Mouse (Mus musculus) activated CD4-positive, CD25-positive, alpha-beta regulatory T cell, adult 4 months (primary cell): ENCODE measurements around the gene Ccn5. TPM values are rescaled to one million over a fixed set of nuclear protein-coding genes. Genes with fewer than 3 reads are reported as not detected.

ENCODE experiments used
- ATAC-seq: one replicate; pipeline ENCODE4 v1.8.0; 2017
- polyA plus RNA-seq, 2 experiments: library from polyadenylated mRNA; unstranded; fragments of 100-300 nt; shearing (Covaris generic); gene quantifications; one replicate each; pipeline ENCODE4 v1.2.1; 2017

The Ccn5 gene
- polyA plus RNA-seq, 2 experiments from 2014 or later: not detected

GRCm38 (mm10) chr2:163853461-163853901 is 32.8 kb downstream of the Ccn5 start, which contains the start of gene Kcnk15:
Gene Kcnk15 (plus strand): TSS chr2:163853651.
- ATAC-seq: no peak

DNA sequence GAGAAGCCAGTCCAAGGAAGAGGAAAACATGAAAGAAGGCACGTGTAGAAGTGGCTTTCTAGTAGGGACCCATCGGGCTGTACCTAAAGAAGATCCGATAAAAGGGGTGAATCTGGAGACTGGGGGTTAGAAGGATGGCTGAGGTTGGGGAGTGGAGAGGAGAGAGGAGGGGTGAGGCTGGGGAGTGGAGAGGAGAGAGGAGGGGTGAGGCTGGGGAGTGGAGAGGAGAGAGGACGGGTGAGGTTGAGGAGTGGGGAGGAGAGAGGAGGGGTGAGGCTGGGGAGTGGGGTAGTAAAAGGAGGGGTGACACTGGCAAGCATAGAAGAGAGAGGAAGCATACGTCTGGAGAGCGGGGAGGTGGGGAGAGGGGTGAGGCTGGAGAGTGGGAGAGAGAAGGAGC is 36.6 kb downstream of the Ccn5 start:
- ATAC-seq: no peak

- no peak for ATAC-seq
Observed at GRCm38 (mm10) chr2:163858254-163858947, 37.7 kb downstream of the Ccn5 start.

DNA sequence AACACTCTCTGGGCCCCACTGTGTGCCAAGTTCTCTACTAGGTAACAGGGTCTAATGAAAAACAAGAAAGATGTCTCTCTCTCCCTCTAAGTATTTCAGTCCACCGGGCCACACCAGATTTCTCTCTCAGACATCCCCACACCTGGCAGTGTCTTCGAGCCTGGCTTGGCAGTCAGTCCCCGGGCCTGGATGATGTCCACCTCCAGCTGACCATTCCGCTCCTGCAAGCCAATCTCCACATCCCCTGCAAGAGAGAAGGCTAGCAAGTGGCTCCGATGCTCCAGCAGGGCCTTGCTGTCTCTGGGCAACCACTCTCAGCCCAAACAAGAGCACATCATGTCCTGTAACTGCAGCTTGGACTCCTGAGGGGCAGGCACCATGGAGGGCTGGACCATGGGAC is 44.6 kb downstream of the Ccn5 start:
- no peak for ATAC-seq

DNA sequence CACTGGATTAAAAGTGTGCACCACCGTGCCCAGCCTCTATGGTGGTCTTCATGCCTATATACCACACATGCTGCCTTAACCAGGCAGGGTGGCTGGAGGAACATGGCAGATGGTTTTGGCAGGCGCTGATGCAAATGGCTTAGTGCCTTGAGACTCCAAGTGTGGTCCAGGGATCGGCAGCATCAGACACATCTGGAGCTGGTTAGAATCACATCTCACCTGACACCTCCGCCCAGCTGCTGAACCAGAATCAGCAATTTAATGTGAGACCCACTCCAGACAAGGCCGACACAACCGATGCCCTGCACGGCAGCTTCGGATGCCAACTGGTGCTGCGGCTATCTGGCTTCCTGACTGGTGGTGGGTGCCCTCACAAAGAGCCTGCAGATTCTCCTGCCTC is 45.4 kb downstream of the Ccn5 start:
- no peak for ATAC-seq

- ATAC-seq: no peak
Observed at GRCm38 (mm10) chr2:163869783-163870182, 49.1 kb downstream of the Ccn5 start.

DNA sequence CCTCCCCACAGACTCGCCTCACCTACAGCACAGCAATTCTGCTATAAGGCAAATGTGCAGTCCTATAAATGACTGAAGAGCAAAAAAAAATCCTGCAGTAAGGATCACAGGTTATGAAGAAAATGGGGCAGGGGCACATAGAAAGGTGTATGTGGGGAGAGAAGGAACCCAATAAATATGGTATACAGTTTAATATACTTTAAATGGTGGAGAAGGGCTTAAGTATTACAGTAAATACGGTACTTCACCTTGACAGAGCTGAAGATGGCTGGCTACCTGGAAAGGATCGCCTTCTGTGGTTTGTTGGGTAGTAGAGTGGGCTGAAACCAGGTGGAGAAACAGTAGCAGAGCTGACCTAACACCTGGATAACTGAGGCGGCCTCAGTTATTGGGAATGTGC is 50.6 kb downstream of the Ccn5 start:
- ATAC-seq: no peak

GRCm38 (mm10) chr2:163871906-163872305 is 51.2 kb downstream of the Ccn5 start:
- no peak for ATAC-seq

- ATAC-seq: no peak
Observed at GRCm38 (mm10) chr2:163874877-163875276, 54.2 kb downstream of the Ccn5 start.

GRCm38 (mm10) chr2:163875484-163875883 is 54.8 kb downstream of the Ccn5 start:
- no peak for ATAC-seq

GRCm38 (mm10) chr2:163876830-163877498 is 56.3 kb downstream of the Ccn5 start:
- ATAC-seq: no peak

DNA sequence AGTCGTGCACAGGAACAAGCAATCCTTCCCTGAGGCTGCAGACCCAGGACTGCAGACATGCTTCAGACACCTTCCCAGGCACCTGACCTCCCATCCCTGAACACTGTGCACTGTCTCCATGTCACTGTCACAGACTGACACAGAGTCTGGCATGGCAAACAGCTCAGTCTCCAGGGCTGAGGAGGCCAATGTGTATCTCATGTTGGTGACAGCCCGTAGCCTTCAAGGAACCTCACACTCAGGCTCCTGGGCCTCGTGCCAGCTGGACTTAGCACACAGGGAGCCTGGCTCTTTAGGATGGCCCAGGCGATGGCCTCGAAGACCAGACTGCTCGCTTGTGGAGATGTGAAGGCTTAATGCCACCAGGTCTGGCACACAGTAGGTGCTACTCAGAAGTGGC is 60.2 kb downstream of the Ccn5 start:
- no peak for ATAC-seq

Other genes starting within 250 kb of the Ccn5 start
- 10 to 100 TPM; 36.9 to 37.6 TPM for gene Ttpal, start 218.5 kb upstream of the Ccn5 start, polyA plus RNA-seq
- gene Serinc3, start 175.7 kb upstream of the Ccn5 start, polyA plus RNA-seq: 100 to 1,000 TPM; 149 to 159 TPM
- 1 to 10 TPM; 4.2 to 6.4 TPM for gene Pkig, start 162.5 kb upstream of the Ccn5 start, polyA plus RNA-seq
- gene Ada, start 70.6 kb upstream of the Ccn5 start, polyA plus RNA-seq: 10 to 100 TPM in 1 of 2 experiments, 1 to 10 TPM in 1; 8.1 to 10.8 TPM
- not detected for gene Kcnk15, start 32.8 kb downstream of the Ccn5 start, polyA plus RNA-seq
- gene Rims4, start 97.8 kb downstream of the Ccn5 start, polyA plus RNA-seq: not detected
- gene Ywhab, start 174.1 kb downstream of the Ccn5 start, polyA plus RNA-seq: 10 to 100 TPM; 80.9 to 82.3 TPM
- 1 to 10 TPM; 2.9 to 4.1 TPM for gene Pabpc1l, start 204.6 kb downstream of the Ccn5 start, polyA plus RNA-seq
- gene Stk4, start 249.5 kb downstream of the Ccn5 start, polyA plus RNA-seq: 100 to 1,000 TPM; 188 to 203 TPM